Mouse (Mus musculus) brain, embryonic 14.5 days (tissue): ENCODE measurements at regions not wholly inside any gene's neighbourhood (a gene's known extent, or its start where the extent isn't known, plus 50 kb on each side); places are given as distances from the start of the nearest gene placed in this dataset.
A peak's percentile ranks its signal among the peaks of the same experiment; 100 is the strongest.
"Not testable (repeated sequence)": the region's sequence is repeated elsewhere in the genome, so short reads cannot be mapped to it uniquely, and the experiment has no call there.

ENCODE experiments used
- DNase-seq: peaks from one replicate; pipeline ENCODE4 v3.0.0-alpha.2; 2011; ENCODE audit warnings: low read depth
- CTCF ChIP-seq: fragments of 200-500 bp; IDR thresholded peaks from 2 replicates; pipeline ENCODE4 v1.5.1; 2012; ENCODE audit warnings: inconsistent platforms, mild to moderate bottlenecking, moderate library complexity, borderline replicate concordance; ENCODE audit not compliant: insufficient read depth, insufficient read length; ENCODE audit errors: extremely low read depth
- POLR2A ChIP-seq: fragments of 200-500 bp; IDR thresholded peaks from 2 replicates; pipeline ENCODE4 v1.6.1; 2012; ENCODE audit warnings: mild to moderate bottlenecking, inconsistent platforms, borderline replicate concordance; ENCODE audit not compliant: poor library complexity, insufficient read depth, insufficient read length, severe bottlenecking; ENCODE audit errors: extremely low read depth

GRCm38 (mm10) chr2:171985813-171986572 lies 57.3 kb downstream of the Cbln4 start:
- DNase-seq = no peak
- TF ChIP-seq POLR2A (no peak), CTCF (no peak)

- TF ChIP-seq CTCF (no peak), POLR2A (no peak)
- DNase-seq = peak; percentile 18
Observed at GRCm38 (mm10) chr2:171969311-171969905, 73.9 kb downstream of the Cbln4 start.

- peak; percentile 69 for DNase-seq
- TF ChIP-seq CTCF (no peak), POLR2A (no peak)
Observed at GRCm38 (mm10) chr2:171946569-171947250, 96.6 kb downstream of the Cbln4 start.

GRCm38 (mm10) chr2:171942671-171943070 lies 100.6 kb downstream of the Cbln4 start:
- no peak for TF ChIP-seq CTCF
- TF ChIP-seq POLR2A = no peak
- peak; percentile 66 for DNase-seq

- DNase-seq = peak; percentile 87
- no peak for TF ChIP-seq CTCF
- TF ChIP-seq POLR2A = no peak
Observed at GRCm38 (mm10) chr2:171935646-171936325, 107.5 kb downstream of the Cbln4 start.

- DNase-seq = no peak
- TF ChIP-seq POLR2A = no peak
- TF ChIP-seq CTCF = no peak
Observed at GRCm38 (mm10) chr2:171920960-171921359, 122.3 kb downstream of the Cbln4 start.

GRCm38 (mm10) chr2:171887306-171887705 lies 156.0 kb downstream of the Cbln4 start:
- DNase-seq = peak; percentile 66
- no peak for TF ChIP-seq CTCF
- no peak for TF ChIP-seq POLR2A

- DNase-seq = not testable (repeated sequence)
Observed at GRCm38 (mm10) chr2:171879238-171879960, 163.9 kb downstream of the Cbln4 start.

GRCm38 (mm10) chr2:171867550-171867949 lies 175.7 kb downstream of the Cbln4 start:
- TF ChIP-seq CTCF = no peak
- no peak for TF ChIP-seq POLR2A

GRCm38 (mm10) chr2:171864376-171864965 lies 178.8 kb downstream of the Cbln4 start:
- peak; percentile 78 for DNase-seq
- TF ChIP-seq CTCF (no peak), POLR2A (no peak)

More at GRCm38 (mm10) chr2:171867550-171867949, 175.7 kb downstream of the Cbln4 start:
- no peak for DNase-seq

- DNase-seq = no peak
- TF ChIP-seq POLR2A = no peak
- TF ChIP-seq CTCF = no peak
Observed at GRCm38 (mm10) chr2:171862626-171863025, 180.6 kb downstream of the Cbln4 start.

- DNase-seq = no peak
- TF ChIP-seq CTCF (no peak), POLR2A (no peak)
Observed at GRCm38 (mm10) chr2:171858894-171859293, 184.4 kb downstream of the Cbln4 start.
